ENCODE assay signal across 10 mouse cellular contexts in the genomic region with DNA sequence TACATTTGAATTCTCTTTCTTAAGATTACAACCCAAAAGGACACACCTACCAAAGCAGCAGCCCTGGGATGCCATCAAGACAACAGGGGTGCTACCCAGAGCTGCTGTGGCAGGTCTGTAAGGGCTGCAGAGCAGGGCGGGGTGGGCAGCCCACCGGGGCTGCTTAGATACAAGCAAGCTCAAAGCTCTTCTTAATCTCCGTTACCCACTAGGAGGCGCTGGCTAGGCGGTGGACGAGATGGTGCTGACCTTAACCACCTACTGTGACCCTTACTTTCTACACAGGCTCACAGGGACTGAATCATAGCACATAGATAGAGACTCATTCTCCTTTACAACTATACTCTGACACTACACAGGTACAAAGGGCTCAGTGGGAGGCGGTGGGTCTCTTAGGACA.
A peak's percentile ranks its signal among the peaks of the same experiment; 100 is the strongest.
DNase-seq lines count a peak whose midpoint lies in the region; ATAC-seq and TF ChIP-seq lines count a peak whose summit lies in the region.
"Had no signal": no experiment of that assay in that cellular context is flagged by ENCODE, and none has a peak within 500 bp of the region (broad histone marks: within the 10 kb centered on the region; RNA-seq: fewer than 3 reads in every experiment).

No protein-coding gene starts in this region.

- no peaks in the 10 kb centered on the region for H3K27me3 ChIP-seq in forebrain, embryonic 10.5 days (ENCODE audit: poor library complexity, severe bottlenecking)
- H3K27me3 ChIP-seq in forebrain, embryonic 15.5 days = no peaks in the 10 kb centered on the region
- H3K27me3 ChIP-seq in heart, postnatal 0 days (ENCODE audit: control insufficient read depth, insufficient read depth, low read length) = no peaks in the 10 kb centered on the region
- H3K27me3 ChIP-seq in intestine, embryonic 15.5 days (replicated peaks) = no peaks in the 10 kb centered on the region
- H3K27me3 ChIP-seq: neural tube, embryonic 12.5 days; Patski had no signal

- 18% methylated on average over 7 of the region's 7 CpGs for WGBS in forebrain, embryonic 10.5 days
- WGBS in forebrain, embryonic 15.5 days = 22% methylated on average over 7 of the region's 7 CpGs
- 28% methylated on average over 7 of the region's 7 CpGs for WGBS in heart, postnatal 0 days
- 27% methylated on average over 7 of the region's 7 CpGs for WGBS in intestine, embryonic 15.5 days

- no peak for TF ChIP-seq EP300 in heart, postnatal 0 days (IDR thresholded peaks at IDR 0.05; ENCODE audit: low read depth)

- H3K4me3 ChIP-seq in forebrain, embryonic 10.5 days = no peak overlapping the region
- H3K4me3 ChIP-seq in forebrain, embryonic 15.5 days = no peak overlapping the region
- H3K4me3 ChIP-seq in heart, postnatal 0 days (ENCODE audit: low read depth, low read length) = no peak overlapping the region
- no peak overlapping the region for H3K4me3 ChIP-seq in intestine, embryonic 15.5 days (replicated peaks)
- H3K4me3 ChIP-seq: neural tube, embryonic 12.5 days had no signal

- H3K4me2 ChIP-seq in forebrain, embryonic 15.5 days (replicated peaks) = no peak overlapping the region
- H3K4me2 ChIP-seq in heart, postnatal 0 days (ENCODE audit: low read depth, low read length) = no peak overlapping the region
- no peak overlapping the region for H3K4me2 ChIP-seq in intestine, embryonic 15.5 days (replicated peaks)
- H3K4me2 ChIP-seq: neural tube, embryonic 12.5 days had no signal

- peak; percentile 61 for TF ChIP-seq CTCF in heart, postnatal 0 days (IDR thresholded peaks at IDR 0.05; ENCODE audit: low read depth)

- H3K4me1 ChIP-seq in forebrain, embryonic 10.5 days = no peaks in the 10 kb centered on the region
- H3K4me1 ChIP-seq in forebrain, embryonic 15.5 days = no peaks in the 10 kb centered on the region
- no peaks in the 10 kb centered on the region for H3K4me1 ChIP-seq in heart, postnatal 0 days (ENCODE audit: control insufficient read depth, insufficient read depth)
- H3K4me1 ChIP-seq in intestine, embryonic 15.5 days (replicated peaks) = no peaks in the 10 kb centered on the region
- H3K4me1 ChIP-seq: neural tube, embryonic 12.5 days had no signal

- ATAC-seq in forebrain, embryonic 15.5 days (replicated peaks) = no peak
- ATAC-seq in heart, postnatal 0 days (ENCODE audit: insufficient read depth, low read depth) = peak; percentile 87
- ATAC-seq in intestine, embryonic 15.5 days = no peak
- ATAC-seq: Patski had no signal

- H3K36me3 ChIP-seq in forebrain, embryonic 10.5 days (replicated peaks) = peaks cover 5% of the 10 kb centered on the region
- peaks cover 12% of the 10 kb centered on the region; the same call in 1 of the 2 replicates for H3K36me3 ChIP-seq in forebrain, embryonic 15.5 days
- peaks cover 25% of the 10 kb centered on the region; the same call in 1 of the 2 replicates for H3K36me3 ChIP-seq in heart, postnatal 0 days (replicated peaks; ENCODE audit: control insufficient read depth, insufficient read depth, low read length)
- H3K36me3 ChIP-seq in intestine, embryonic 15.5 days = no peaks in the 10 kb centered on the region

- DNase-seq in forebrain, embryonic 10.5 days (ENCODE audit: extremely low spot score, low spot score) = peak; percentile 32
- DNase-seq in ovary, postnatal 36 days (ENCODE audit: low spot score) = peak; percentile 23
- DNase-seq in ovary, adult 18-20 months (ENCODE audit: low spot score) = no peak
- DNase-seq in cerebellum, adult 18-20 months = peak; percentile 63 to 64
- peak; percentile 55 for DNase-seq in heart, postnatal 0 days (ENCODE audit: low spot score)
- peak; percentile 72 for DNase-seq in lung, postnatal 36 days

- no peak overlapping the region for H3K27ac ChIP-seq in forebrain, embryonic 10.5 days
- H3K27ac ChIP-seq in forebrain, embryonic 15.5 days (replicated peaks) = no peak overlapping the region
- H3K27ac ChIP-seq in heart, postnatal 0 days (ENCODE audit: low read depth) = no peak overlapping the region
- H3K27ac ChIP-seq in intestine, embryonic 15.5 days = no peak overlapping the region
- H3K27ac ChIP-seq: neural tube, embryonic 12.5 days had no signal

- no peaks in the 10 kb centered on the region for H3K9me3 ChIP-seq in forebrain, embryonic 10.5 days
- no peaks in the 10 kb centered on the region for H3K9me3 ChIP-seq in forebrain, embryonic 15.5 days
- H3K9me3 ChIP-seq in heart, postnatal 0 days (replicated peaks; ENCODE audit: control insufficient read depth, low read length) = no peaks in the 10 kb centered on the region
- no peaks in the 10 kb centered on the region for H3K9me3 ChIP-seq in intestine, embryonic 15.5 days
- H3K9me3 ChIP-seq: neural tube, embryonic 12.5 days had no signal

- no peak overlapping the region for H3K9ac ChIP-seq in forebrain, embryonic 15.5 days (replicated peaks)
- no peak overlapping the region for H3K9ac ChIP-seq in heart, postnatal 0 days (replicated peaks; ENCODE audit: low read depth, low read length)
- no peak overlapping the region for H3K9ac ChIP-seq in intestine, embryonic 15.5 days
- H3K9ac ChIP-seq: neural tube, embryonic 12.5 days had no signal
